Mouse (Mus musculus) midbrain, postnatal 0 days (tissue): Measurements from ENCODE around the gene Selenoo. TPM values are rescaled to one million over a fixed set of nuclear protein-coding genes. Genes with fewer than 3 reads are reported as not detected.

Experiments used
- ATAC-seq: fragments of 200-750 bp; cut with Nextera tagmentation; 2 replicates; pipeline ENCODE4 v1.8.0; 2017; ENCODE audit warnings: moderate number of reproducible peaks, mild to moderate bottlenecking, moderate TSS enrichment, moderate library complexity; ENCODE audit not compliant: low FRiP score
- DNase-seq: peaks from one replicate; pipeline ENCODE4 v3.0.0-alpha.2; 2015; ENCODE audit warnings: low spot score
- H3K27ac ChIP-seq: fragments of 300-500 bp; sonication (generic); 2 replicates; pipeline ENCODE4 v1.5.1; 2014; ENCODE audit warnings: low read depth, mild to moderate bottlenecking, low read length, mixed read lengths
- H3K27me3 ChIP-seq: fragments of 300-500 bp; sonication (generic); 2 replicates; pipeline ENCODE4 v1.6.1; 2014; ENCODE audit warnings: low read length, control low read depth, mixed read lengths; ENCODE audit not compliant: insufficient read depth
- H3K36me3 ChIP-seq: fragments of 300-500 bp; sonication (generic); 2 replicates; pipeline ENCODE4 v1.6.1; 2014; ENCODE audit warnings: low read length, control low read depth, mixed read lengths; ENCODE audit not compliant: insufficient read depth
- H3K4me1 ChIP-seq: fragments of 300-500 bp; sonication (generic); 2 replicates; pipeline ENCODE4 v1.6.1; 2014; ENCODE audit warnings: mild to moderate bottlenecking, control low read depth, antibody characterized with exemption, low read length, mixed read lengths; ENCODE audit not compliant: insufficient read depth
- H3K4me2 ChIP-seq: fragments of 300-500 bp; sonication (generic); 2 replicates; pipeline ENCODE4 v1.6.1; 2014; ENCODE audit warnings: low read depth, mild to moderate bottlenecking, low read length, mixed read lengths; ENCODE audit not compliant: poor library complexity, severe bottlenecking
- H3K4me3 ChIP-seq: fragments of 300-500 bp; sonication (generic); 2 replicates; pipeline ENCODE4 v1.5.1; 2014; ENCODE audit warnings: low read depth, mild to moderate bottlenecking, low read length, moderate library complexity
- H3K9ac ChIP-seq: fragments of 300-500 bp; sonication (generic); replicated peaks from 2 replicates; pipeline ENCODE4 v1.6.1; 2014; ENCODE audit warnings: mild to moderate bottlenecking, low read length, moderate library complexity, mixed read lengths; ENCODE audit not compliant: poor library complexity, severe bottlenecking
- H3K9me3 ChIP-seq: fragments of 300-500 bp; sonication (generic); 2 replicates; pipeline ENCODE4 v1.6.1; 2016; ENCODE audit warnings: low read length, control low read depth
- CTCF ChIP-seq: IDR thresholded peaks from 2 replicates; pipeline ENCODE4 v1.5.1; 2016; ENCODE audit warnings: antibody characterized with exemption, mild to moderate bottlenecking
- WGBS: fragments of 180-500 bp; shearing (Covaris S2); extraction: QIAGEN DNeasy Blood & Tissue Kit; methylation state at CpG from one replicate; pipeline ENCODE4 v1.1.7; 2014; 5-methylcytosine and 5-hydroxymethylcytosine counted together
- polyA plus RNA-seq: library from polyadenylated mRNA; unstranded; fragments of >200 nt; fragmentation: Nextera tagmentation; extraction: Ambion mirVana; gene quantifications from 2 replicates; pipeline ENCODE4 v1.2.1, GENCODE M21; 2015
- total RNA-seq: library from RNA; depleted of rRNA; stranded (reverse); fragments of >200 nt; gene quantifications from 2 replicates; pipeline ENCODE4 v1.2.3, GENCODE M21; 2014; rRNA removed

The Selenoo gene
- 42.3 and 50.0 TPM in 2 replicates for total RNA-seq
- polyA plus RNA-seq, result 19.0 and 19.4 TPM in 2 replicates

- H3K36me3 ChIP-seq, result peaks cover 46% of the 10 kb centered on the region
- TF ChIP-seq CTCF, result no peak; the same call in 1 of the 2 replicates
- H3K4me2 ChIP-seq, result peak within 1 kb of the TSS; percentile 98
- peak within 1 kb of the TSS; percentile 94 for H3K9ac ChIP-seq
- DNase-seq, result peak; percentile 94
- no peaks in the 10 kb centered on the region for H3K9me3 ChIP-seq
- H3K4me3 ChIP-seq, result peak within 1 kb of the TSS; percentile 98
- peak; percentile 92 for ATAC-seq
- H3K27me3 ChIP-seq, result no peaks in the 10 kb centered on the region
- 3% methylated on average over 25 of the region's 38 CpGs for WGBS
- H3K27ac ChIP-seq, result peak within 1 kb of the TSS; percentile 81
- H3K4me1 ChIP-seq, result peaks cover 14% of the 10 kb centered on the region; the same call in 1 of the 2 replicates
Measured at GRCm38 (mm10) chr15:89088607-89089247, at the start of gene Selenoo. TSS of gene Selenoo (plus strand) at chr15:89089084.

- ATAC-seq (no peak), DNase-seq (no peak)
- TF ChIP-seq CTCF, result 0 out of 2 replicates have a peak, but pooled peaks have one; percentile 4
- H3K4me3 ChIP-seq, result no peak overlapping the region
- no peaks in the 10 kb centered on the region for H3K27me3 ChIP-seq
- H3K4me1 ChIP-seq, result no peaks in the 10 kb centered on the region
- H3K4me2 ChIP-seq, result no peak overlapping the region
- WGBS, result 74% methylated on average over 5 of the region's 5 CpGs
- no peaks in the 10 kb centered on the region for H3K36me3 ChIP-seq
- H3K9ac ChIP-seq, result no peak overlapping the region
- no peaks in the 10 kb centered on the region for H3K9me3 ChIP-seq
- no peak overlapping the region for H3K27ac ChIP-seq
Measured at GRCm38 (mm10) chr15:89044381-89044780, 44.5 kb upstream of the Selenoo start.

GRCm38 (mm10) chr15:89046356-89046755 lies 42.5 kb upstream of the Selenoo start:
- WGBS, result 82% methylated on average over 4 of the region's 4 CpGs
- no peak for ATAC-seq

GRCm38 (mm10) chr15:89054666-89055065 lies 34.2 kb upstream of the Selenoo start:
- Histone ChIP-seq H3K9ac (no peak overlapping the region), H3K27ac (no peak overlapping the region), H3K27me3 (no peaks in the 10 kb centered on the region), H3K4me3 (no peak overlapping the region), H3K4me1 (no peaks in the 10 kb centered on the region), H3K36me3 (no peaks in the 10 kb centered on the region), H3K9me3 (no peaks in the 10 kb centered on the region), H3K4me2 (no peak overlapping the region)
- ATAC-seq, result no peak
- 94% methylated on average over 7 of the region's 7 CpGs for WGBS
- no peak for TF ChIP-seq CTCF
- DNase-seq, result no peak

More at GRCm38 (mm10) chr15:89046356-89046755, 42.5 kb upstream of the Selenoo start:
- H3K4me1 ChIP-seq, result no peaks in the 10 kb centered on the region
- no peaks in the 10 kb centered on the region for H3K27me3 ChIP-seq
- H3K9ac ChIP-seq, result no peak overlapping the region
- no peak overlapping the region for H3K27ac ChIP-seq
- no peak for DNase-seq
- H3K4me2 ChIP-seq, result no peak overlapping the region
- H3K4me3 ChIP-seq, result no peak overlapping the region
- no peak for TF ChIP-seq CTCF
- H3K9me3 ChIP-seq, result no peaks in the 10 kb centered on the region
- H3K36me3 ChIP-seq, result no peaks in the 10 kb centered on the region

GRCm38 (mm10) chr15:89058736-89059135 lies 30.1 kb upstream of the Selenoo start:
- no peak for ATAC-seq
- no peak for TF ChIP-seq CTCF
- Histone ChIP-seq H3K27me3 (no peaks in the 10 kb centered on the region), H3K4me2 (peak overlapping the region; percentile 80), H3K27ac (peak overlapping the region; percentile 80), H3K36me3 (no peaks in the 10 kb centered on the region), H3K9ac (peak overlapping the region; percentile 87), H3K4me3 (peak overlapping the region; percentile 78), H3K9me3 (no peaks in the 10 kb centered on the region), H3K4me1 (peaks cover 11% of the 10 kb centered on the region)
- DNase-seq, result no peak
- 23% methylated on average over 6 of the region's 6 CpGs for WGBS

GRCm38 (mm10) chr15:89059161-89059931 lies 29.5 kb upstream of the Selenoo start, which contains the start of gene Panx2:
TSS of gene Panx2 (plus strand) at chr15:89059734.
- H3K27me3 ChIP-seq, result no peaks in the 10 kb centered on the region
- WGBS, result 1% methylated on average over 41 of the region's 57 CpGs
- H3K27ac ChIP-seq, result peak within 1 kb of the TSS; percentile 80
- DNase-seq (peak; percentile 51), ATAC-seq (peak; percentile 21; the same call in 1 of the 2 replicates)
- H3K4me2 ChIP-seq, result peak within 1 kb of the TSS; percentile 80
- peak within 1 kb of the TSS; percentile 87 for H3K9ac ChIP-seq
- H3K36me3 ChIP-seq, result no peaks in the 10 kb centered on the region
- H3K4me3 ChIP-seq, result peak within 1 kb of the TSS; percentile 78
- no peak for TF ChIP-seq CTCF
- peaks cover 11% of the 10 kb centered on the region for H3K4me1 ChIP-seq
- no peaks in the 10 kb centered on the region for H3K9me3 ChIP-seq
